Mouse (Mus musculus): ENCODE measurements around the gene Tnfaip1.

Tnfaip1 gene

DNA sequence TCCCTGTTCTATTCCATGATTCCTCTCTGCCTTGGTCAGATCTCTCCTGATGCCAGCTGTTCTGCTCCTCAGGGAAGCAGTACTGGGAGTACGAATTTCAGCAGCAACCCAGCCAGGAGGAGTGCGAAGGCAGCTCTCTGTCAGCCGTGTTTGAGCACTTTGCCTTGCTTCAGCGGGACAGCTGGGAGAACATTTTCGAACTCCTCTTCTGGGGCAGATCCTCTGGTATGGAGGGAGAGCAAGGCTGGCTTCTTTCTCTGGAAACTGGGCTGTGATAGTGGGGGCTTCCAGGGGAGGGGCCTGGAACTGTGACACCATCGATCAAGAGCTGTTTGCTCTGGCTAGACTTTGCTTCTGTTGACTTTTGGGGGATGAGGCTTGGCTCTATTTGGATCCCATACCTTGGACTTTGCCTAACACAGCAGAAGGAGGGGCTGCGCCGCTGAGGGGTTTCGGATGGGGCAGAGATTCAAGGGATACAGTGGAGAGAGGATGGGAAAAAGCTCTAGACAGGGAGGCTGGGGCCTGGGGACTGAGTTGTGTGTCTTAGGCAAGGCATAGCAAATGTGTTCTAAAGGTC, 35.4 kb downstream of the Tnfaip1 start:
- DNase-seq (ENCODE audit: low spot score in 2 of 2): no peak

- no peak for DNase-seq (ENCODE audit: low spot score in 2 of 2)
Observed at GRCm38 (mm10) chr11:78499543-78499942, 36.6 kb downstream of the Tnfaip1 start.

GRCm38 (mm10) chr11:78499004-78499403, 37.1 kb downstream of the Tnfaip1 start, which contains the start of gene Vtn:
Gene Vtn (plus strand): TSS chr11:78499091.
- no peak for DNase-seq (ENCODE audit: low spot score in 2 of 2)

DNA sequence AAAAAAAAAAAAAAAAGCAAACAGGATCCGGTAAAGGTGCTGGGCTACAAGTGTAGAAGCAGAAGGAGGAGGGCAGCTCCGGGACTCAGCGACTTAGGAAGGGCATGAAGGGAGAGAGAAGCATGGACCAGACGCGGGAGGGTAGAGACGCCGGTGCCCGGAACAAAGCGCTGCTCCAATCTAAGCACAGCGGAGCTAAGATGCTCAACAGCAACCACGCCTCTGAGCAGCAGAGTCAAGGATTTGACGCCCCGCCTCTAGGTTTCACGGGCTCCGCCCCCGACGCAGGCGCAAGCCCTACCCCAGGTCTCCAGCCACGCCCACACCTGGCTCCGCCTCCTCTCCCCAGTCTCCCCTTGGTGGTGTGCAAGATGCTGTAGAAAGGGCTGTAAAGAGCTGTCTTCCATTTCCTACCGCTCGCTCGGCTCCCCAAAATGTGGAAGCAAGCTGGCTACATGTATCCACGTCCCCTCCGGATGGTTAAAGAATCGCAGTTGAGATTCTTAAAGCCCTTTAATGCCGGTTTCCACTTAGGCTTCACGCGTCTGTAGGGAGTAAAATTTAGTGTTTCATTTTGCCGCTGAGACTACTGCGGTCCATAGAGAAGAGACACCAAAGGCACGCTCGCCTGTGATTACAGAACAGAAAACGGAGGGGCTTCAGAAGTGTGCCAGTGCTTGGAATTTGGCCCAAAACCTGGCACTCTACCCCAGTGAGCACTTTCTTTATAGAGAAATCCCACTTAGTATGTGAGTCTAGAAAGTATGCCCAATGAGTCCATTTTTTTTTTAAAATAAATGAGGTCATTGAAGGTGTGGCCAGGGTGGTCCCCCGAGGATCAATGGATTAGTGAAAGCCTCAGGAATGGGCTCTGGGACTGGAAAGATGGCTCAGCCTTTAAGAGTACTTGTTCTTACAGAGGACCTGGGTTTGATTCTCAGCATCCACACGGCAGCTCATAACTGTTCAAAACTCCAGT, 38.3 kb downstream of the Tnfaip1 start, which contains the start of gene Sarm1:
Gene Sarm1, minus strand, starts transcription at position 211 of the 979 bp plus-strand sequence.
- DNase-seq (ENCODE audit: low spot score in 2 of 2): peak; percentile 96

DNA sequence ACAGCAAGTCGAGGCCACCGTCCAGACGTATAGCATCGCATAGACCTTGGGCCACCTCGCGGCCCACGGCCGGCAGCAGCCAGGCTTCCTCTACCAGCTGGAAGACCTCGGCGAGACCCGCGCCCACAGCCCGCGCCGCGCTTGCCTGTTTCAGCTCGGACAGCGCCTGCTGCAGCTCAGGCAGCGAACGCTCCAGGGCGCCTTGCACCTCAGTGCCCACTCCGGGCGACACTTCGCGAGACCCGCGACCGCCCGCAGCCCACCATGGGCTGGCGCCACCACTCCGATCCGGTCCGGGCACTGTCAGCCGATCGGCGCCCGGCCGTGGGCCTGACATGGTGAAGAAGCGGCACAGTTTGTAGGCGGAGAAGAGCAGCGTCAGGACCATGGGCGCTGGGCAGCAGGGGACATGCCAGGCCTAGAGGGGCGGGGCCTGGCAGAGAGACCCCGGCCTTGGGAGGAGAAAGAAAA, 39.0 kb downstream of the Tnfaip1 start:
- DNase-seq (ENCODE audit: low spot score in 2 of 2): peak; percentile 52 to 54

DNA sequence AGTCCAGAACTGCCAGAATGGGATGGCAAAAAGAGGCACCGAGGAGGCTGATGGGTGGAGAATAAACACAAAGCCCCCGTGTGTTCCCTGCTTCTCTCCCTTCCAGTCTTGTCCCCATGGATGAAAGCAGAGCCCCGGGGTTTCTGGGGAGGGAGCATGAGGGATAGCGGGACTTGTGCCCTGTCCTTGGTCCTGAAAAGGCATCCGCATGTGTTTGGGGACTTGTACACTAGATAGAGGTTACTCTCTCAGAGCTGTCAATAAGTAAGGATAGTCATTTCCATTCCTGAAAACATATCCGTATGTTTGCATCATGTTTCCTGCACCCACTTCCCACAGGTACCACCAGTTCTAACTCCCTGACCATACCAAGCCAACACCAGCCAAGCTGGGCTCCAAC, 40.2 kb downstream of the Tnfaip1 start:
- DNase-seq (ENCODE audit: low spot score in 2 of 2): no peak

DNA sequence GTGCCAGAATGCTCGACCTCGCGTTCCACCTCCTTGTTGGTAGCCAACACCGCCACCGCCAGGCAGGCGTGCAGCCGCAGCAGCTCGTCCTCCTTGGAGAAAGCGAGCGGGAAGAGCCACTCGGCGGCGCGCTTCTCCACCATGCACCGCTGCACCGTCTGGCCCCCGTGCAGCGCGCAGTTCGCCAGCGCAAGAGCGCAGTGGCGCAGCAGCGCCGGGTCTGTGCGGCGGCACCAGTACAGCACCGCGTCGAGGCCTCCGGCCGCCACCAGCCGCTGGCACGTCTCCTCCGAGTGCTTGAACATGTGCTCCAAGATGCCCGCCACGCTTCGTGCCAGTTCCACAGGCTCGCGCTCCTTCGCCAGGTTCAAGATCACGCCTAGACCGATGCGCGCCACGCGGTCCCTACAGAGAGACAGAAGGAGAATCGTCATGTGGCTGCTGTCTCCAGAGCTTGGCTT, 45.3 kb downstream of the Tnfaip1 start:
- DNase-seq (ENCODE audit: low spot score in 2 of 2): peak; percentile 47 to 66

DNA sequence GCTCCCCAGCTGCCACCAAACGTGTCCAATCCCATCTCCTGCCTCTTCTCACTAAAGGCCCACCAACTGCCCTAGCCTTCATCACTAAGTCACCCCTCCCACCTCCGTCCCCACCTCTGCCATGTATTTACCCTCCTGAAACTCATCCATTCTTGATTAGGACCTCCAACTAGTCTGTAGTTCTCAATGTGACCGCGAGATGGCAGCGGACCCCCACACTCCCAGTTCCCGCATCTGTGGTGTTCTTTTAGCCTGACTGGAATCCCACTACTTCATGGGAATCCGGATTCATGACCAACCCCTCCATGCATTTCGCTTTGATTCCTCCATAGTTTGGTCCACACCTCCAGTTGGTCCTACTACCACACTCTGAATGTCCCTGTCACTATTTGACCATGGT, 48.0 kb downstream of the Tnfaip1 start:
- DNase-seq (ENCODE audit: low spot score in 2 of 2): peak; percentile 69 to 83

- DNase-seq (ENCODE audit: low spot score in 2 of 2): no peak
Observed at GRCm38 (mm10) chr11:78483639-78484038, 52.5 kb downstream of the Tnfaip1 start.

- no peak for DNase-seq (ENCODE audit: low spot score in 2 of 2)
Observed at GRCm38 (mm10) chr11:78475289-78475688, 60.8 kb downstream of the Tnfaip1 start.
